Mouse (Mus musculus) skeletal muscle tissue, adult 2 months (tissue): ENCODE data around the gene Sh3bp2.
A peak's percentile ranks its signal among the peaks of the same experiment; 100 is the strongest.

Source experiments
- DNase-seq: peaks from one replicate; pipeline ENCODE4 v3.0.0-alpha.2; 2012; ENCODE audit warnings: low read depth, low spot score

Sh3bp2 gene

DNA sequence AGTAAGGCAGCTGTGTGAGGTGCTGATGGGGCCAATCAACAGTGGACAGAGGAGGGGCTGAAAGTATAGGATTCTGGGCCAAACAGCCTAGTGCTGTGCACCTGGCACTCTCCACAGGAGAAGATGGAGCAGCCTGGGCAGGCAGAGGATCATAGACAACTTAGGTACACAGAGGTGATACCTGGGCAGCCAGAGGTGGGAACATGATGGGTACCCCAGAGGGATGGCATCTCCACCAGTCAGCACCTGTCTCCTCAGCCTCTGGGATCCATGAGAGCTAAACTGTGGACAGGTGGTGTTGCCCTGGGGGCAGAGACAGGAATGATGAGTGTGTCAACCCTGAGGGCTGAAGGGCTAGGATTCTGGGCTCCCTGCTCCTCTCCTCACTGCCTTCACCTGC is 1.1 kb upstream of the Sh3bp2 start:
- DNase-seq = no peak

DNA sequence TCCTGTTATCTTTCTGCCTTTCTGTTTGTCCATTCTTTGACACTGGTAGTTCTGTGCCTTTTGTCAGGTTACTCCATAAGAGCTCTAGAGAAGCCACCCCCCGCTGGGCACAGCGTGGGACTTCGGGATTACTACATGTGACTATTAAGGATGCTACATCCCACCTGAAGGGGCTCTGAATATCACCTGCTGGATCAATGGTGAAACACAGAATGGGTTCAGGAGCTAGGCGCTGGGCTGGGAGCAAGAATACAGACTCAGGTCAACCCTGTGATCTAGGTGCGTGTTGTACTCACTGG is 788 bp downstream of the Sh3bp2 start:
- no peak for DNase-seq

- DNase-seq = no peak
Measured at GRCm38 (mm10) chr5:34527352-34527751, 1.7 kb downstream of the Sh3bp2 start.

DNA sequence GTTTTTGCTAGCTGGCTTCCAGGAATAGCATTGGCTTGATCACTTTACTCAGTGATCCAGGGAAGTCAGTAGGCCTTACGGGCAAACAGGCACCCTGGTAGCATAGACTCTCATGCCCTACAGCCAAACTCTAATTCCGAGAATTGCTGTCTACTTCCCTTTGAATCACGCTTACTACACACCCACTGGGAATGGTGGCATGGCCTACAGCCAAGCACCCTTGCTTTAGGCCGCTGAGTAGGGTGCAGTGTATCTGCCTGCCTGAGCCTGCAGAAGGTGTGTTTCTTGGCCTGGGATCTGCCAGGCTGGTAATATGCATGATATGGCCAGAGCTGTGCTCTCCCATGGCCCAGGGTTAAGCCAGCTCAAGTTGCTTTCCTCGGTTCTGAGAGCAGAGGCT is 3.1 kb downstream of the Sh3bp2 start:
- DNase-seq = peak; percentile 54

- no peak for DNase-seq
Measured at GRCm38 (mm10) chr5:34530116-34530515, 4.5 kb downstream of the Sh3bp2 start.

GRCm38 (mm10) chr5:34530687-34531086 is 5.0 kb downstream of the Sh3bp2 start:
- DNase-seq = no peak

DNA sequence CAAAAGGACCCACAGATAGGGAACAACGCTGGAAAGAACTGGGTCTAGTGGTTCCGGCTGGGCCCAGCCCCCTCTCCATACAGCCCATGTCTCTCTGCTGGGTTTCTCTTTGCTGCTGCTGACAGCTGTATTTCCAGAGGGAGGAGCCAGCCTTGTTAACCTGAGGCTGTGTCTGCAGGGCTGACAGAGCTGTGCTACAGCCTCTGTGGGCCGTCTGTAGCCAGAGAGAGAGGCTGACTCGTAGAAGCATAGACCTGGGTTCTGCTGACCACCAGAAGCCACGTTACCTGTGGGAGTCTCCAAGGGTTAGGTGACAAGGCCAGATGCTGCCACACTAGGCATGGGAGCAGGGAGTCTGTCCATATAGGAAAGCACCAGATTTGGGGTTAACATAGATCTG is 7.4 kb downstream of the Sh3bp2 start:
- DNase-seq = no peak

- peak; percentile 49 for DNase-seq
Measured at GRCm38 (mm10) chr5:34533820-34534219, 8.2 kb downstream of the Sh3bp2 start.

GRCm38 (mm10) chr5:34534776-34535581 is 9.3 kb downstream of the Sh3bp2 start:
- peak; percentile 87 for DNase-seq

GRCm38 (mm10) chr5:34535831-34536230 is 10.2 kb downstream of the Sh3bp2 start:
- no peak for DNase-seq

DNA sequence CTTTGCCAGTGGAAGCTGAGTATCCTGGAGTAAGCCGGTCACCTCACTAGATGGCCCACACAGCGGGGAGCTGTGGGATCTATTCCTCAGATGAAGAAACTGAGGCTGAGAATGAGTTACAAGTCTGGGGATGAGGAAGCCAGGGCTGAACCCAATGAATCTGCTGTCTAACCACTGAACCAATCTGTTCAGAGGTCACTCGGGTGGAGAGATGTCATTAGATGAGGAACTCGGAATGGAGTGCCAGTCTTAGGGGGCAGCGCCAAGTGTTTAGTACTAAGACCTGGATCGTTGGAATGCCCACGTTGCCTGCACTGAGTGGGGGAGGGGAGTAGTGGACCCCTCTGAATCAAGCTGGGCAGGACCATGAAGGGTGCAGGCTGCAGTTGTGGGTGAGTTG is 12.4 kb downstream of the Sh3bp2 start:
- no peak for DNase-seq

DNA sequence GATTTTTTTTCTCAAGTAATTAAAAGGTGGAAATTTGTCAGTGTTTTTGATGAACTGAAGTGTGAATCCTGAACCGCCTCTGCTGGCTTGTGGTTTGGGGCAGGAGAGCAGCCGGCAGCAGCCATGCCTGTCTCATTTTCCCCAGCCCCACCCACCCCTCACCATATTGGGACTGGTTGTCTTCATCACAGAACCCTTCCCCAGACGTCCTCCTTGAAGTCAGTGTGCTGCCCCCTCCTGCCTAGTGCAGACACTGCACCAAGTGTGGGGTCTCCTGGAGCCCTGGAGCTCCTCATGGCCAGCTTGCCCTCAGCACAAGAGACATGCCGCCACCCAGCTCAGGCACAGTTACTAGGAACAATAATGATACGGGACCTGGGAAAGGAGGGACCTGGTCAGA is 12.9 kb downstream of the Sh3bp2 start:
- no peak for DNase-seq

DNA sequence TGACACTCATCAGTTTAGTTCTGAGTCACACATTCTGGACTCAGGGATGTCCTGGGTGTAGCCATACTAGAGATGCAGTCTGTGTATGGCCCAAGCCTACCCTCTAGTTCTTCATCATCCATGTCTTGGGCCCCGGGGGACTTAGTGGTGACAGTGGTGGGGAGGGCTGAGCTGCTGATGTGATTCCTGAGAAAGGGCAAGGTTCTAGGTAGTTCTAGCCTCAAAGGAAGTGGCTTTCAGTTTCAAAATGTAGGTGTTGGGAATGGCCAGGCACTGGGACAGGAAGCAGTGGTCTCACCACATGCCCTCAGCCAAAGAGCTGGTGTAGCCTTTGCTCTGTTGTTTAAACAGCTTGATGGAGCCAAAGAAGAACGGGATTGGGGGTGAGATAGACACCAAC is 13.5 kb downstream of the Sh3bp2 start:
- no peak for DNase-seq

- no peak for DNase-seq
Measured at GRCm38 (mm10) chr5:34542166-34542565, 16.5 kb downstream of the Sh3bp2 start.

DNA sequence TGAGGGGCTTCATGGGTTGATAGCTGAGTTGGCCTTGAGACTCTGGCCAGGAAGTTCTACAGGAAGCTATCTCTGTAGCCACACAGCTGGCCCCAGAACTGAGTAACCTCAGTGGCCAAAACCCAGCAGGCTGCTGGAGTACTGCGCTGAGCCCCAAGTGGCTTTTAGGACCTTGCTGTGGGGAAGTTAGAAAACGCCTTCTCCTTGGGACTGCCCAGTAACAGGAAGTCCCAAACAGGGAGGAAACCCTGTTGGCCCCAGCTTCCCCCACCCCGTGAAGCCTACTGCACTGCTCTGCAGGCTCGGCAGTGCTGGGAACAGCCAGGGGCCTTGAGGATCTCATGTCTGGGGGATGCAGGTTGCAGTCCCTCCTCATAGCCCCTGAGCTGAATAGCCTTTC is 17.5 kb downstream of the Sh3bp2 start:
- peak; percentile 36 for DNase-seq

DNA sequence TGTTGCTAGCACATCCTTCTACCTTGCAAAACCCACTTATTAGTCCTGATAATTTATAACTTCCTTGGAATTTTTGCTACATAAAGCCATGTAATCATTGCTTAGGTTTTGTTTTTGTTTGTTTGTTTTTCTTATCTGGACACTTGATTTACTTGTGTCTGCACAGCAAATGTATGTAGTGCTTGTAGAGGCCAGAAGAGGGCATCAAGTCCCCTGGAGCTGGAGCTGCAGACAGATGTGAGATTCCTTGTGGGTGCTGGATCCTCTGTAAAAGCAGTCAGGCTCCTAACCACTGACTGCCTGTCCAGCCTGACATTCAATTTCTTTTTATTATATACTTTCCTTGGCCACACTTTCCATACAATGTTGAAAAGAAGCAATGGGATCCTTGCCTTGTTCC is 21.8 kb downstream of the Sh3bp2 start:
- DNase-seq = no peak

DNA sequence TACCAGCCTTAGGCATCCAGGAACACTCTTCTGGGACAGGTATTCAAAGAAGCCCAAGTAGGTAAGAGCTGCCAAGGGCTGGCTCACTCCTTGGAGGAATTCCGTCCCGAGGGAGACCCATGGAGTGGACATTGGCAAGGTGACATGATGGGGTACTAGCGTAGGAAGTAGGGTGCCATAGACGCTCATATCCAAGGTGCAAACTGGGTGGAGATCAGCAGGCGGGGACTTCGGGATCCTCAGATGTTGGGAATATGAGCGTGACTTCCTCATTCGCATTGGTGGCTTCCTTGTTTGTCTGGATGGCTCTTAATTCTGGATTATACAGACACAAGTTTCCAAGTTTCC is 23.5 kb downstream of the Sh3bp2 start:
- no peak for DNase-seq

DNA sequence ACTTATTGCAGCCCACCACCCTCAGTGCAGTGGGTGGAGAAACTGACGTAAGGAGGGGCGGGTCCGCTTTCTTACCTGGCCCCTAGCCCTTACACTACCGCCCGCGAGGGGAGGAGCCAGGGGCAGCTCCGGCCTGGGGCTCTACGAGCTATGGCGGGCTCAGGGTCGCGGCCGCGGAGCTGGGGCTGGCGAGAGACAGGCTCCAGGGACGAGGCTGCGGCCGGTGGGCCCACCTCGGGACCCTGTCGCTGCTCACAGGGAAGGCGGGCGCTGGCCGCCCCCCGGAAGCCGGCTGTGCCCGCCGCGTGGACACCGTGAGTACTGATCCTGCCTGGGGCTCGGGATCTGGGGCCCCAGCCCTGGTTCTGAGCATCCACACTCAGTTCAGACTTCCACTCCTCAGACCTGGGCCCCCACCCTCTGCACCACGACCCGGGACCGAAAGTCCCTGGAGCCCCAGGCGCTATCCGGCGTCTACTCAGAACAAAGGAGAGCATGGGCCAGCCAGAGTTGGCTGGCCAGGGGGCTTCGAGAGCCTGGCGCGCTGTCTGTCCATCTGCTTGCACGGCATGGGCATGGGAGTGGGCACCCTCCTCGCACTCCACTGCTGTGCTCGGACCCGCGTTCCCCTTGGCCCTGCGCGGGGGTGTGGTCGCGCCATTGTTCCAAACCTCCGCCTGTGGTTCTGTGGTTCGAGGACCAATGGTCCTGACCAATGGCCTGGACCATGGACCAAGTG is 24.0 kb downstream of the Sh3bp2 start:
- DNase-seq = no peak

GRCm38 (mm10) chr5:34550251-34550650 is 24.6 kb downstream of the Sh3bp2 start:
- no peak for DNase-seq

GRCm38 (mm10) chr5:34551821-34552220 is 26.2 kb downstream of the Sh3bp2 start:
- no peak for DNase-seq

DNA sequence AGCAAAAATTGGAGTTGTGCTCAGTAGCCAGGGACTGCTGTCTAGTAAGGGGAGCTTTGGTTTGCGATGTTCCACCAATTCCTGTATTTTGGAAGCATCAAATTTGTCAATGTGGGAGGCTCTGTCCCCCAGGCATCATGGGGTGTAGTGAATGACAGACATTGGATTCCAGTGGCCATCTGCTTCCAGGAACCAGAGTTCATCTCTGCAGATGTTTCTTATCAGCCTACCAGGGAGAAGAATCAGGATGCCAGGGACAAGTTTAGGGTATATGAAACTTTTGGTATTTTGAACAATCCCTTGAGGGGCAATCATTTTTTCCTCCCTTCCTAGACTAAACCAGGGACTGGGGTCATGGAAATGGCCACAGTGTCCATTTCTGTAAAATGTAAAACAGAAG is 38.2 kb downstream of the Sh3bp2 start:
- DNase-seq = no peak

- DNase-seq = no peak
Measured at GRCm38 (mm10) chr5:34564291-34564690, 38.7 kb downstream of the Sh3bp2 start.

DNA sequence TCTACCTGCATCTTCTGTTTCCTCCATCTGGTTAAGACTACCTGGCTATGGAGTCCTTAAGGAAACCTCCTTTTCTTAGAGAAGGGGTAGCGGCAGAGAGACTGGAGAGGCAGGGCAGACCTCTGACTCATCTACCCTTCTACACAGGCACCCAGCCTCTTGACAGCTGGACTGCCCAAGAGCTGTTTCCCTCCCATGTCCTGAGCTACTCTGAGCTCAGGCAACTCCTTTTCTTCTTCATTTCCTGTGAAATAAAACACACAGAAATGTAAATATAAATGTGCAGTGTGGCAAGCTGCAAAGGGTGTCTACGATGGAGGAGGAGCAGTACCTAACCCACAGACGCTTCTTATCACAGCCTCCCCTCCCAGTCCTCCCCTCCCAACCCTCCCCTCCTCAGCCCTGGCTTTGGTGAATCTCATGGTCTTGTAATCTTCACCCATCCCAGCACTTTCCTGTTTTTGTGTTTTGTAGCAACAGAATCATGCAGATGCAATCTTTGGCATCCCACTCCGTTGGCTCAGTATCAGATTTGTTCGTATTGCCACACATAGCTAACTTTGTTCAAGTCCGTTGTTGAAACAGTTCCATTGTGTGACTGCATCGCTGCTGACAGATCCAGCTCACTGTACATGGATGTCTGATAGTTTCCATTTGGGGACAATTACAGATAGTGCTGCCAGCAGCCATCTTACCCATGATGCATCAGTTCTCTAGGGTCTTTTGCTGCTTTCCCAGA is 40.1 kb downstream of the Sh3bp2 start:
- DNase-seq = peak; percentile 87
